Mouse (Mus musculus) hindbrain, embryonic 14.5 days (tissue): Measurements from ENCODE around the gene Set. TPM values are rescaled to one million over a fixed set of nuclear protein-coding genes. Genes with fewer than 3 reads are reported as not detected.
A peak's percentile ranks its signal among the peaks of the same experiment; 100 is the strongest.

Source experiments
- ATAC-seq: fragments of 200-750 bp; cut with Nextera tagmentation; 2 replicates; pipeline ENCODE4 v1.8.0; 2017; ENCODE audit warnings: moderate number of reproducible peaks, mild to moderate bottlenecking, moderate TSS enrichment, moderate library complexity; ENCODE audit not compliant: low FRiP score
- DNase-seq: peaks from one replicate; pipeline ENCODE4 v3.0.0-alpha.2; 2015; ENCODE audit warnings: low spot score
- H3K27ac ChIP-seq: fragments of 300-500 bp; sonication (generic); 2 replicates; pipeline ENCODE4 v1.5.1; 2014; ENCODE audit warnings: mild to moderate bottlenecking, moderate library complexity
- H3K27me3 ChIP-seq: fragments of 300-500 bp; sonication (generic); 2 replicates; pipeline ENCODE4 v1.6.1; 2014; ENCODE audit warnings: mild to moderate bottlenecking, low read length, mixed read lengths; ENCODE audit not compliant: control insufficient read depth, insufficient read depth
- H3K36me3 ChIP-seq: fragments of 300-500 bp; sonication (generic); replicated peaks from 2 replicates; pipeline ENCODE4 v1.6.1; 2014; ENCODE audit not compliant: control insufficient read depth, insufficient read depth
- H3K4me1 ChIP-seq: fragments of 300-500 bp; sonication (generic); replicated peaks from 2 replicates; pipeline ENCODE4 v1.6.1; 2014; ENCODE audit warnings: antibody characterized with exemption, low read length, mixed read lengths; ENCODE audit not compliant: control insufficient read depth, insufficient read depth
- H3K4me2 ChIP-seq: fragments of 300-500 bp; sonication (generic); replicated peaks from 2 replicates; pipeline ENCODE4 v1.6.1; 2014; ENCODE audit warnings: mild to moderate bottlenecking, moderate library complexity
- H3K4me3 ChIP-seq: fragments of 300-500 bp; sonication (generic); replicated peaks from 2 replicates; pipeline ENCODE4 v1.5.1; 2014; ENCODE audit warnings: mild to moderate bottlenecking, low read length
- H3K9ac ChIP-seq: fragments of 300-500 bp; sonication (generic); 2 replicates; pipeline ENCODE4 v1.6.1; 2014
- H3K9me3 ChIP-seq: fragments of 300-500 bp; sonication (generic); 2 replicates; pipeline ENCODE4 v1.6.1; 2016; ENCODE audit warnings: low read length; ENCODE audit not compliant: control insufficient read depth
- WGBS: fragments of 180-500 bp; shearing (Covaris S2); extraction: QIAGEN DNeasy Blood & Tissue Kit; methylation state at CpG from one replicate; pipeline ENCODE4 v1.1.7; 2014; 5-methylcytosine and 5-hydroxymethylcytosine counted together
- polyA plus RNA-seq: library from polyadenylated mRNA; unstranded; fragments of >200 nt; fragmentation: Nextera tagmentation; extraction: Ambion mirVana; gene quantifications from 2 replicates; pipeline ENCODE4 v1.2.1, GENCODE M21; 2014

Gene Set
- polyA plus RNA-seq, 1 experiment from 2014 or later: 347 TPM

GRCm38 (mm10) chr2:30093471-30094207 is 36.5 kb downstream of the Set start, which contains the start of gene Zdhhc12:
TSS of gene Zdhhc12 (minus strand) at chr2:30093648.
- under 1% methylated on average over 51 of the region's 51 CpGs for WGBS

GRCm38 (mm10) chr2:30094208-30094588 is 37.0 kb downstream of the Set start:
- 3% methylated on average over 13 of the region's 13 CpGs for whole genome bisulfite sequencing
- peak; percentile 25 for DNase-seq

More at GRCm38 (mm10) chr2:30093471-30094207, 36.5 kb downstream of the Set start, which contains the start of gene Zdhhc12:
- H3K27me3 ChIP-seq: no peaks in the 10 kb centered on the region
- H3K4me3 ChIP-seq: peak within 1 kb of the TSS; percentile 49
- H3K36me3 ChIP-seq: peaks cover 22% of the 10 kb centered on the region
- H3K9ac ChIP-seq: peak within 1 kb of the TSS; percentile 53
- ATAC-seq (peak; percentile 96), DNase-seq (peak; percentile 81)
- H3K27ac ChIP-seq: peak within 1 kb of the TSS; percentile 26; the same call in 1 of the 2 replicates
- H3K4me2 ChIP-seq: peak within 1 kb of the TSS; percentile 63
- peaks cover 7% of the 10 kb centered on the region; the same call in 1 of the 2 replicates for H3K4me1 ChIP-seq
- H3K9me3 ChIP-seq: no peaks in the 10 kb centered on the region

GRCm38 (mm10) chr2:30095882-30096527 is 38.8 kb downstream of the Set start:
- peak; percentile 38 for DNase-seq
- Histone ChIP-seq H3K27me3 (no peaks in the 10 kb centered on the region), H3K9ac (no peak overlapping the region), H3K9me3 (no peaks in the 10 kb centered on the region), H3K36me3 (peaks cover 44% of the 10 kb centered on the region), H3K4me2 (no peak overlapping the region), H3K27ac (no peak overlapping the region), H3K4me1 (peaks cover 7% of the 10 kb centered on the region; the same call in 1 of the 2 replicates), H3K4me3 (no peak overlapping the region)
- no peak for ATAC-seq
- 89% methylated on average over 2 of the region's 2 CpGs for WGBS

More at GRCm38 (mm10) chr2:30094208-30094588, 37.0 kb downstream of the Set start:
- Histone ChIP-seq H3K9ac (peak overlapping the region; percentile 53), H3K9me3 (no peaks in the 10 kb centered on the region), H3K36me3 (peaks cover 27% of the 10 kb centered on the region), H3K4me2 (peak overlapping the region; percentile 63), H3K4me3 (peak overlapping the region; percentile 49), H3K27me3 (no peaks in the 10 kb centered on the region), H3K27ac (no peak overlapping the region), H3K4me1 (peaks cover 7% of the 10 kb centered on the region; the same call in 1 of the 2 replicates)
- no peak for ATAC-seq

- no peak overlapping the region for H3K9ac ChIP-seq
- 73% methylated on average over 4 of the region's 4 CpGs for WGBS
- H3K4me1 ChIP-seq: no peaks in the 10 kb centered on the region
- peaks cover 83% of the 10 kb centered on the region for H3K36me3 ChIP-seq
- H3K27me3 ChIP-seq: no peaks in the 10 kb centered on the region
- no peak overlapping the region for H3K4me3 ChIP-seq
- no peaks in the 10 kb centered on the region for H3K9me3 ChIP-seq
- ATAC-seq (no peak), DNase-seq (no peak)
- H3K27ac ChIP-seq: no peak overlapping the region
- no peak overlapping the region for H3K4me2 ChIP-seq
Observed at GRCm38 (mm10) chr2:30100214-30100613, 43.0 kb downstream of the Set start.

- Histone ChIP-seq H3K4me2 (no peak overlapping the region), H3K9ac (no peak overlapping the region), H3K27ac (no peak overlapping the region), H3K4me3 (no peak overlapping the region), H3K9me3 (no peaks in the 10 kb centered on the region), H3K36me3 (peaks cover 99% of the 10 kb centered on the region), H3K4me1 (no peaks in the 10 kb centered on the region), H3K27me3 (no peaks in the 10 kb centered on the region)
- DNase-seq (peak; percentile 40), ATAC-seq (no peak)
Observed at GRCm38 (mm10) chr2:30106364-30106763, 49.2 kb downstream of the Set start.

GRCm38 (mm10) chr2:30107646-30108045 is 50.5 kb downstream of the Set start:
- no peak overlapping the region for H3K9ac ChIP-seq
- no peak overlapping the region for H3K4me2 ChIP-seq
- no peaks in the 10 kb centered on the region for H3K27me3 ChIP-seq
- no peak for DNase-seq
- 90% methylated on average over 5 of the region's 5 CpGs for WGBS
- no peak overlapping the region for H3K4me3 ChIP-seq
- H3K27ac ChIP-seq: no peak overlapping the region
- ATAC-seq: no peak
- peaks cover 95% of the 10 kb centered on the region for H3K36me3 ChIP-seq
- H3K4me1 ChIP-seq: no peaks in the 10 kb centered on the region
- no peaks in the 10 kb centered on the region for H3K9me3 ChIP-seq

- H3K4me2 ChIP-seq: no peak overlapping the region
- ATAC-seq: no peak
- WGBS: 94% methylated on average over 4 of the region's 4 CpGs
Observed at GRCm38 (mm10) chr2:30108260-30108659, 51.1 kb downstream of the Set start.

GRCm38 (mm10) chr2:30111500-30111899 is 54.3 kb downstream of the Set start:
- H3K27ac ChIP-seq: no peak overlapping the region
- ATAC-seq: no peak

More at GRCm38 (mm10) chr2:30108260-30108659, 51.1 kb downstream of the Set start:
- H3K36me3 ChIP-seq: peaks cover 94% of the 10 kb centered on the region
- no peaks in the 10 kb centered on the region for H3K27me3 ChIP-seq
- no peak for DNase-seq
- H3K9ac ChIP-seq: no peak overlapping the region
- no peaks in the 10 kb centered on the region for H3K9me3 ChIP-seq
- H3K4me3 ChIP-seq: no peak overlapping the region
- H3K4me1 ChIP-seq: no peaks in the 10 kb centered on the region
- H3K27ac ChIP-seq: no peak overlapping the region

GRCm38 (mm10) chr2:30112564-30112963 is 55.4 kb downstream of the Set start:
- DNase-seq (no peak), ATAC-seq (no peak)
- Histone ChIP-seq H3K4me1 (no peaks in the 10 kb centered on the region), H3K36me3 (peaks cover 54% of the 10 kb centered on the region), H3K27me3 (no peaks in the 10 kb centered on the region), H3K9ac (no peak overlapping the region), H3K4me3 (no peak overlapping the region), H3K27ac (no peak overlapping the region), H3K4me2 (no peak overlapping the region), H3K9me3 (no peaks in the 10 kb centered on the region)
- 94% methylated on average over 5 of the region's 5 CpGs for WGBS

More at GRCm38 (mm10) chr2:30111500-30111899, 54.3 kb downstream of the Set start:
- Histone ChIP-seq H3K4me2 (no peak overlapping the region), H3K36me3 (peaks cover 65% of the 10 kb centered on the region), H3K4me3 (no peak overlapping the region), H3K9ac (no peak overlapping the region), H3K9me3 (no peaks in the 10 kb centered on the region), H3K27me3 (no peaks in the 10 kb centered on the region), H3K4me1 (no peaks in the 10 kb centered on the region)
- no peak for DNase-seq
- 99% methylated on average over 2 of the region's 2 CpGs for WGBS
